Mouse (Mus musculus) forebrain, embryonic 15.5 days (tissue): ENCODE measurements around the gene Kank4. TPM values are rescaled to one million over a fixed set of nuclear protein-coding genes. Genes with fewer than 3 reads are reported as not detected.

Experiments
- ATAC-seq: fragments of 200-750 bp; cut with Nextera tagmentation; replicated peaks from 2 replicates; pipeline ENCODE4 v1.8.0; 2017; ENCODE audit warnings: mild to moderate bottlenecking, moderate TSS enrichment, moderate library complexity
- H3K27ac ChIP-seq: fragments of 300-500 bp; sonication (generic); replicated peaks from 2 replicates; pipeline ENCODE4 v1.5.1; 2015; ENCODE audit warnings: mild to moderate bottlenecking, inconsistent platforms
- H3K27me3 ChIP-seq: fragments of 300-500 bp; sonication (generic); 2 replicates; pipeline ENCODE4 v1.6.1; 2015; ENCODE audit warnings: inconsistent platforms
- H3K36me3 ChIP-seq: fragments of 300-500 bp; sonication (generic); 2 replicates; pipeline ENCODE4 v1.6.1; 2015; ENCODE audit warnings: mild to moderate bottlenecking, inconsistent platforms
- H3K4me1 ChIP-seq: fragments of 300-500 bp; sonication (generic); 2 replicates; pipeline ENCODE4 v1.6.1; 2015; ENCODE audit warnings: inconsistent platforms
- H3K4me2 ChIP-seq: fragments of 300-500 bp; sonication (generic); replicated peaks from 2 replicates; pipeline ENCODE4 v1.6.1; 2015; ENCODE audit warnings: mild to moderate bottlenecking, inconsistent platforms
- H3K4me3 ChIP-seq: fragments of 300-500 bp; sonication (generic); 2 replicates; pipeline ENCODE4 v1.5.1; 2015; ENCODE audit warnings: mild to moderate bottlenecking, inconsistent platforms
- H3K9ac ChIP-seq: fragments of 300-500 bp; sonication (generic); replicated peaks from 2 replicates; pipeline ENCODE4 v1.6.1; 2015; ENCODE audit warnings: mild to moderate bottlenecking, inconsistent platforms
- H3K9me3 ChIP-seq: fragments of 300-500 bp; sonication (generic); 2 replicates; pipeline ENCODE4 v1.6.1; 2016; ENCODE audit warnings: inconsistent platforms
- WGBS: fragments of 180-500 bp; shearing (Covaris S2); methylation state at CpG from one replicate; pipeline ENCODE4 v1.1.7; 2015; ENCODE audit warnings: mixed read lengths; 5-methylcytosine and 5-hydroxymethylcytosine counted together
- polyA plus RNA-seq: library from polyadenylated mRNA; unstranded; fragments of >200 nt; fragmentation: Nextera tagmentation; extraction: Ambion mirVana; gene quantifications from 2 replicates; pipeline ENCODE4 v1.2.1, GENCODE M21; 2015

The Kank4 gene
- polyA plus RNA-seq, 1 experiment from 2014 or later = 0.25 TPM

DNA sequence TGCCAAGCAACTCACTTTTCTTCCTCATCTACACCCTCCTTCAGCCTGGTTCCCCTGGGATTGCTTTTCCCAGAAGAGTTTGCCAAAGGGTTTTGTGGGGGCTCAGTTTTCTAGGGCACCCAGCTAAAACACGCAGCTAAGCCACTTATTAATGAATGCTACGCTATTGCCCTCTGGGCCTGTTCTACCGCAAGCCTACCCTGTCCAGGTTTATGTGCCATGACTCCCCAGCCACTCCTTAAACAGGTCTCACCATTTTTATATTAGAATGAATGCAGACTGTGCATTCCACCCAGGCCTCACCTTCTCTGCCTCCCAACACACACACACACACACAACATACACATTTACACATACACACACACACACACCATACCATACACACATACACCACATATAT is 5.7 kb upstream of the Kank4 start:
- 90% methylated on average over 3 of the region's 3 CpGs for WGBS
- Histone ChIP-seq H3K9me3 (no peaks in the 10 kb centered on the region), H3K27ac (no peak overlapping the region), H3K9ac (no peak overlapping the region), H3K4me3 (no peak overlapping the region), H3K36me3 (no peaks in the 10 kb centered on the region), H3K4me2 (no peak overlapping the region), H3K27me3 (peaks cover 13% of the 10 kb centered on the region), H3K4me1 (no peaks in the 10 kb centered on the region)
- no peak for ATAC-seq

- Histone ChIP-seq H3K9ac (no peak overlapping the region), H3K27me3 (peaks cover 18% of the 10 kb centered on the region), H3K36me3 (no peaks in the 10 kb centered on the region), H3K4me1 (peaks cover 5% of the 10 kb centered on the region; the same call in 1 of the 2 replicates), H3K4me3 (no peak overlapping the region), H3K9me3 (no peaks in the 10 kb centered on the region), H3K27ac (no peak overlapping the region), H3K4me2 (no peak overlapping the region)
- 88% methylated on average over 3 of the region's 3 CpGs for WGBS
- no peak for ATAC-seq
These were observed 5.1 kb upstream of the Kank4 start for GRCm38 (mm10) chr4:98822478-98822877.

GRCm38 (mm10) chr4:98819216-98819755 is 1.9 kb upstream of the Kank4 start:
- Histone ChIP-seq H3K4me2 (no peak overlapping the region), H3K4me3 (no peak overlapping the region), H3K9me3 (no peaks in the 10 kb centered on the region), H3K36me3 (no peaks in the 10 kb centered on the region), H3K4me1 (peaks cover 11% of the 10 kb centered on the region; the same call in 1 of the 2 replicates), H3K27ac (no peak overlapping the region), H3K27me3 (peaks cover 42% of the 10 kb centered on the region), H3K9ac (no peak overlapping the region)
- 80% methylated on average over 10 of the region's 10 CpGs for WGBS
- no peak for ATAC-seq

- Histone ChIP-seq H3K9me3 (no peaks in the 10 kb centered on the region), H3K27me3 (peaks cover 42% of the 10 kb centered on the region), H3K36me3 (no peaks in the 10 kb centered on the region), H3K9ac (peak overlapping the region; percentile 61), H3K4me3 (peak overlapping the region; percentile 69), H3K4me1 (peaks cover 11% of the 10 kb centered on the region; the same call in 1 of the 2 replicates), H3K4me2 (peak overlapping the region; percentile 99), H3K27ac (no peak overlapping the region)
- WGBS = under 1% methylated on average over 14 of the region's 14 CpGs
- ATAC-seq = no peak
These were observed 542 bp downstream of the Kank4 start for GRCm38 (mm10) chr4:98816807-98817183.

DNA sequence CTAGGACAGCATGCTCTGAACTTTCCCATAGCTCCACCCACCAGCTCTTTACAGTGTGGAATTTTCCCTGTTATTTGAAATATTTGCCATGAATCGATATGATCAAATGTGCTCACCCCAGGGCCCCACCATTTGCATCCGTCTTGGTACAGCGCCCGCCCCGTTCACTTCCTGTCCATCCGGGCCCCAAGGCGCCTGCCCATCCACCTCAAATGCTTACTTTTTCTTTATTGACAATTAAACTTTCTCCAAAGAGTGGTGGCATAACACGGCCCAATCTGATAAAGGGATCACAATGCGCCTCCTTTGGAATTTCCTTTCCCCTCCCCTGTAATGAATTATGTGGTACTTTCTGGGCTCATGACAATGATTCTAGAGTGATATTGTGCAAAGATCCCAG is 11.0 kb downstream of the Kank4 start:
- H3K4me3 ChIP-seq = no peak overlapping the region
- no peak overlapping the region for H3K4me2 ChIP-seq
- H3K4me1 ChIP-seq = no peaks in the 10 kb centered on the region
- no peak for ATAC-seq
- no peaks in the 10 kb centered on the region for H3K9me3 ChIP-seq
- H3K36me3 ChIP-seq = no peaks in the 10 kb centered on the region
- no peak overlapping the region for H3K27ac ChIP-seq
- H3K27me3 ChIP-seq = no peaks in the 10 kb centered on the region
- no peak overlapping the region for H3K9ac ChIP-seq
- WGBS = 93% methylated on average over 9 of the region's 9 CpGs

DNA sequence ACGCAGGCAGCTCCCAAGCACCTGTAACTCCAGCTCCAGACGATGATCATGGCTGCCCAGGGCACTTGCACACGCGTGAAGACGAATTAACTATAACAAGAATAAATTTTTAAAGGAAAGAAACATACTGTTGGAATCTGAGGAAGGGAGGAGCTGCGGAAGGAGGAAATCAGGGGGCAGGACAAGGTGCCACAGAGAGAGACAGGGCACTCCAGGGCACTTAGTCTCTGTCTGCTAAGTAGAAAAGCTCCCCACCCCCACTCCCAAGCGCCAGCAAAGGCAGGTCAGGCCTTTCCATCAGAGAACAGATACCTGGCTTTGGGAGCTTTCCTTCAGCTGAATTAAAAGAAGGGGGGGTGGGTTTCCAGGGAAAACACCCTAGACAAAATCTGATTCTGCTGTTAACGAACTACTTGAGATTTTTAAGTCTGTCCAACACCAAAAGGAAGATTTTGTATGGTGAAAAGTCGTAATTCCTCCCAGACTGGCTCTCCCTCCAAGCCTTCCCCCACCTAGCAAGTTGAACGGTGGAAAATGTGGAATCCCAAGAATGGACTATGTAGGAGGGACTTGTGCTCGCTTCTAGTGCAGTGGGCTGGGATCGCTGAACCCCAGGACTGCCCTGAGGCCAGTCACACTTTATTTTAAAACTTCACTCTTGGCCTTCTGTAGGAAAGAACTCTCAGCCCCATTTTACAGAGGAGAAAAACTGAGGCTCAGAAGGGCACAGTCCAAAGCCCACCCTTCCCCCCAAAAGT is 11.9 kb downstream of the Kank4 start:
- no peak overlapping the region for H3K4me2 ChIP-seq
- WGBS = 68% methylated on average over 12 of the region's 12 CpGs
- peaks cover 6% of the 10 kb centered on the region; the same call in 1 of the 2 replicates for H3K4me1 ChIP-seq
- no peak overlapping the region for H3K27ac ChIP-seq
- H3K4me3 ChIP-seq = no peak overlapping the region
- no peak for ATAC-seq
- H3K9me3 ChIP-seq = no peaks in the 10 kb centered on the region
- no peak overlapping the region for H3K9ac ChIP-seq
- no peaks in the 10 kb centered on the region for H3K36me3 ChIP-seq
- H3K27me3 ChIP-seq = no peaks in the 10 kb centered on the region

DNA sequence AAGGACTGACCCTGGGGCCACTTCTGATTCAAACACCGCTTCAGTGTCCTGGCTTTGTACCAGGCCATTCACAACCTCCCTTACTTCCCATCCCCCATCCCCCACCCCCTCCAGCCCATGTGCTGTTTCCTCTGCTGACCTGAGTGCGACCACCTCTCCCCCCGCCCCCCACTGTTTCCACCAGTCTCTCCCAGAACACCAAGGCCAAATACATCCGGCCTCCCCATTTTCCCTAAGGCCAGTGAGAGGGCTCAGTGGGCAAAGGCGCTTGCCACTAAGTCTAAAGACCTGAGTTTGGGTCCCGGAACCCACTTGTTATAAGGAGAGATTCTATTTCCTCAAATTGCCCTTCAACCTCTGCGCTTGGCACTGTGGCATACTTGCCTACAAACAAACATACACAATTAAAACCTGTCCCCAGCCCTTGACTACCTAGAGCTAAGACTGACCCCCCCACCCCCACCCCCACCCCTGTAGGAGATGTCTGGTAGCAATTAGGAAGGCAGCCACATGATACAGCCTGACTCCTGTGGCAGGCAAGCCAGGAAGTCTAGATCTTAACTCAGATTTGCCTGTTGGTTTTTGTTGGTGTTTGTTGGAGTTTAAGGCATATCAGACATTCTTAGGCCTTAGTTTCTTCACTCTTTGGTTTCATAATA is 12.7 kb downstream of the Kank4 start:
- peaks cover 8% of the 10 kb centered on the region; the same call in 1 of the 2 replicates for H3K4me1 ChIP-seq
- no peak for ATAC-seq
- H3K27ac ChIP-seq = no peak overlapping the region
- no peak overlapping the region for H3K4me3 ChIP-seq
- no peaks in the 10 kb centered on the region for H3K36me3 ChIP-seq
- H3K9me3 ChIP-seq = no peaks in the 10 kb centered on the region
- no peak overlapping the region for H3K4me2 ChIP-seq
- H3K9ac ChIP-seq = no peak overlapping the region
- 80% methylated on average over 7 of the region's 7 CpGs for WGBS
- no peaks in the 10 kb centered on the region for H3K27me3 ChIP-seq

DNA sequence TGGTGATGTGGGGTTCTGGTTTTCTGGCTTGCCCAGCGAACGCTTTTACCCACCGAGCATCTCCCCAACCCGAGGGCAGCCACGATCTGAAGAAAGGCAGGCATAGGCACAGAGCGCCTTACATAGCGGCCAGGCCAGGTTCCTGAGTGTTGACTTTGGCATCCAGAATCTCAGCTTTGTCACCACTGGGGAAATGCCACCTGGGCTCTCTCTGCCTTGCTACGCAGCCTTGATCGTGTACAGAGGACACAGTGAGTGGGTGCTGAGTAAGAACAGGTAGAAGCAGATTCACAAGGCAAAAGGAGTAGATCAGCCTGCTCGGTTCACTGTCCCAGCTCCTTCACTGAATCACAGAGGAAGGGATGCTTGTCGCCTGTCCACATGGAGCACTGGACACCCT is 15.6 kb downstream of the Kank4 start:
- Histone ChIP-seq H3K4me3 (no peak overlapping the region), H3K27me3 (no peaks in the 10 kb centered on the region), H3K9me3 (no peaks in the 10 kb centered on the region), H3K4me2 (no peak overlapping the region), H3K27ac (no peak overlapping the region), H3K4me1 (peaks cover 11% of the 10 kb centered on the region; the same call in 1 of the 2 replicates), H3K9ac (no peak overlapping the region), H3K36me3 (no peaks in the 10 kb centered on the region)
- no peak for ATAC-seq
- 96% methylated on average over 11 of the region's 11 CpGs for whole genome bisulfite sequencing

DNA sequence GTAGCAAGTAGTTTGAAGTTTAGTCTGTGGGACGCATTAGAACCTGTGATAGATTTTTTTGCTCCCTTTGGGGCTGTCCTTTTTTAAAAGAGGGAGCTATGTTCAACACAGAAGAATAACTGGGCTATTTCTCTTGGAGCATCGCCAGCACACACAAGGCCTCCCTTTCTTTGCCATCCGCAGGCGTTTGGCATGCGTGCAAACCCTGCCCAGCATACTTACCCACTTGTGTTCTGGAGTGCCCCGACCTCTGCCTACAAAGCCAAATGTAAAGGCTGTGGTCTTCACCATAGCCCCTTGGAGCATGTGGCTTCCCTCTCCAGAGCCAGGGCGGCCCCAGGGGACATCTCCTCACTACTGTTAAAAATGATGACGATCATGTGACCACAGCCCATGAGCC is 16.5 kb downstream of the Kank4 start:
- no peak for ATAC-seq
- no peaks in the 10 kb centered on the region for H3K9me3 ChIP-seq
- H3K4me3 ChIP-seq = no peak overlapping the region
- peaks cover 16% of the 10 kb centered on the region; the same call in 1 of the 2 replicates for H3K4me1 ChIP-seq
- H3K27ac ChIP-seq = no peak overlapping the region
- no peaks in the 10 kb centered on the region for H3K36me3 ChIP-seq
- 50% methylated on average over 8 of the region's 8 CpGs for WGBS
- H3K9ac ChIP-seq = no peak overlapping the region
- H3K27me3 ChIP-seq = no peaks in the 10 kb centered on the region
- H3K4me2 ChIP-seq = no peak overlapping the region

DNA sequence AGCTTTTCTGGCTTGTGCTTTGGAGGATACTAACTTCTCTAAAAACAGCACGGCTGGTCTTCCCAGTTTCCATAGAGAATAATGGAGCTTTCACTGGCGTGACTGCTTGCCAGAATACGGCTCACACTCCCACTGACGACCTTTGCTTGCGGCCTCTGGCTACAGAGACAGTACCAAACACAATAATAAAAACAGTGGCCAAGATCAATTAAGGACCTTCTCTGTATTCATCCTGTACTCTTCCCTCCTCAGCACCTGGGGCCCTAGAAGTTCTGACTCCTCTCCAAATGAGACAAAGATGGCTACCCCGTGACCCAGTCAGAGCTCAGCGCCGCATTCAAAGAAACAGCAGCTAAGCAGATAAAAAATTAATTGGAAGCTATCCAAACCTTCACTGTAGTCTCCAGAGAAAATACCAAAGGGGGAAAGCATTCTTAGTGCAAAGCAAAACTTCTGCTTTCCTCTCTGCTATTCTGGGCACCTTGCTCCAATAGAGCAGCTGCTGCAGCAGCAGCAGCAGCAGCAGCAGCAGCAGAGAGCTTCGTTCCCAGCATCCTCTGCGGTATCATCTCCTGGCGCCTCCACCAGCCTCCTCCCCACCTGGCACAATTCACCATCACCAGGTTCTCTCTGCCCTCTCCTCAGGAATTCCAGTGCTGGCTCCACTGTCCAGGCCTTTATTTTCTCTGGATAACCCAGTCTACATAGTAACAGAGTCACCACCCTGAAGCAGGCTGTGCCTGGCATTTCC is 20.6 kb downstream of the Kank4 start:
- Histone ChIP-seq H3K36me3 (no peaks in the 10 kb centered on the region), H3K27me3 (no peaks in the 10 kb centered on the region), H3K4me3 (no peak overlapping the region), H3K27ac (no peak overlapping the region), H3K4me1 (peaks cover 16% of the 10 kb centered on the region; the same call in 1 of the 2 replicates), H3K4me2 (no peak overlapping the region), H3K9me3 (no peaks in the 10 kb centered on the region), H3K9ac (no peak overlapping the region)
- WGBS = 52% methylated on average over 11 of the region's 11 CpGs
- no peak for ATAC-seq

GRCm38 (mm10) chr4:98795241-98795640 is 22.1 kb downstream of the Kank4 start:
- 91% methylated on average over 2 of the region's 2 CpGs for WGBS
- Histone ChIP-seq H3K9ac (no peak overlapping the region), H3K4me3 (no peak overlapping the region), H3K36me3 (no peaks in the 10 kb centered on the region), H3K27me3 (no peaks in the 10 kb centered on the region), H3K4me2 (no peak overlapping the region), H3K27ac (no peak overlapping the region), H3K4me1 (peaks cover 11% of the 10 kb centered on the region), H3K9me3 (no peaks in the 10 kb centered on the region)
- ATAC-seq = no peak

DNA sequence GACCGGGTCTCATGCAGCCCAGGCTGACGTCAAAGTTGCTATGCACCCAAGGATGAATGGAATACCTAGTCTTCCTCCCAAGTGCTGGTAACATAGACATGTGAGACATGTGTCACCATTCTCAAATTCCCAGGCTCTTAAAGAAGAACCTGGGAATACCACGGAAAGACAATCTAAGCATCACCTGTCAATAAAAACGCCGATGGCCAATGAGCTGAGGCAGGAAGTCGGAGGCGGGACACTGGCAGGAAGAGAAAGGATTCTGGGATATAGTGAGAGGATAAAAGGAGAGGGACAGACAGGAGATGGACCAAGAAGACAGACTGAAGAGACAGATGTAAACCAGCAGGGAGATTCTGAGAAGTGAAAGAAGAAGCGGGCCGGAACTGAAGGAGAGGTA is 23.9 kb downstream of the Kank4 start:
- Histone ChIP-seq H3K27ac (no peak overlapping the region), H3K9me3 (no peaks in the 10 kb centered on the region), H3K4me3 (no peak overlapping the region), H3K36me3 (no peaks in the 10 kb centered on the region), H3K9ac (no peak overlapping the region), H3K4me1 (peaks cover 26% of the 10 kb centered on the region), H3K27me3 (no peaks in the 10 kb centered on the region), H3K4me2 (no peak overlapping the region)
- no peak for ATAC-seq
- WGBS = 89% methylated on average over 9 of the region's 9 CpGs
